Mouse (Mus musculus): ENCODE results near the gene Cep41.

The Cep41 gene

GRCm38 (mm10) chr6:30673764-30674561, 19.6 kb downstream of the Cep41 start:
- peak; percentile 41 for DNase-seq (ENCODE audit: low spot score)

GRCm38 (mm10) chr6:30671696-30672095, 21.9 kb downstream of the Cep41 start:
- no peak for DNase-seq (ENCODE audit: low spot score)

GRCm38 (mm10) chr6:30667585-30667984, 26.0 kb downstream of the Cep41 start:
- DNase-seq (ENCODE audit: low spot score) = no peak

- no peak for DNase-seq (ENCODE audit: low spot score)
These were observed 27.5 kb downstream of the Cep41 start for GRCm38 (mm10) chr6:30666043-30666442.

- no peak for DNase-seq (ENCODE audit: low spot score)
These were observed 28.3 kb downstream of the Cep41 start for GRCm38 (mm10) chr6:30665296-30665695.

- DNase-seq (ENCODE audit: low spot score) = peak; percentile 36
These were observed 28.8 kb downstream of the Cep41 start for GRCm38 (mm10) chr6:30664776-30665175.

- DNase-seq (ENCODE audit: low spot score) = no peak
These were observed 34.9 kb downstream of the Cep41 start for GRCm38 (mm10) chr6:30658619-30659018.

GRCm38 (mm10) chr6:30657279-30657678, 36.3 kb downstream of the Cep41 start:
- DNase-seq (ENCODE audit: low spot score) = no peak

- DNase-seq (ENCODE audit: low spot score) = no peak
These were observed 38.6 kb downstream of the Cep41 start for GRCm38 (mm10) chr6:30654932-30655331.

GRCm38 (mm10) chr6:30654402-30654859, 39.1 kb downstream of the Cep41 start:
- DNase-seq (ENCODE audit: low spot score) = peak; percentile 9

- DNase-seq (ENCODE audit: low spot score) = no peak
These were observed 40.0 kb downstream of the Cep41 start for GRCm38 (mm10) chr6:30653518-30653917.

- peak; percentile 17 for DNase-seq (ENCODE audit: low spot score)
These were observed 40.9 kb downstream of the Cep41 start for GRCm38 (mm10) chr6:30652425-30653188.

- no peak for DNase-seq (ENCODE audit: low spot score)
These were observed 43.8 kb downstream of the Cep41 start for GRCm38 (mm10) chr6:30649651-30650296.

GRCm38 (mm10) chr6:30645379-30645778, 48.2 kb downstream of the Cep41 start:
- DNase-seq (ENCODE audit: low spot score) = no peak

GRCm38 (mm10) chr6:30644462-30644861, 49.1 kb downstream of the Cep41 start:
- DNase-seq (ENCODE audit: low spot score) = no peak

GRCm38 (mm10) chr6:30643694-30644460, 49.7 kb downstream of the Cep41 start:
- no peak for DNase-seq (ENCODE audit: low spot score)

- DNase-seq (ENCODE audit: low spot score) = no peak
These were observed 54.8 kb downstream of the Cep41 start, which contains the start of gene Cpa1 for GRCm38 (mm10) chr6:30638674-30639268. TSS of gene Cpa1 (plus strand) at chr6:30639218.

GRCm38 (mm10) chr6:30636186-30636842, 57.2 kb downstream of the Cep41 start:
- DNase-seq (ENCODE audit: low spot score) = no peak

- no peak for DNase-seq (ENCODE audit: low spot score)
These were observed 58.1 kb downstream of the Cep41 start for GRCm38 (mm10) chr6:30635361-30635862.

- DNase-seq (ENCODE audit: low spot score) = no peak
These were observed 63.6 kb downstream of the Cep41 start for GRCm38 (mm10) chr6:30629989-30630388.

GRCm38 (mm10) chr6:30628152-30628551, 65.4 kb downstream of the Cep41 start:
- DNase-seq (ENCODE audit: low spot score) = peak; percentile 91

All from MN1 (cell line).